Mouse (Mus musculus) CD8-positive naive resting alpha-beta T cell, adult 2 months (primary cell): ENCODE data around the gene Bnc2.

Experiments used
- DNase-seq, 2 experiments: peaks; one replicate each; pipeline ENCODE4 v3.0.0; 2022; ENCODE audit warnings: low read depth in 2 of 2, low spot score in 2 of 2

Gene Bnc2

DNA sequence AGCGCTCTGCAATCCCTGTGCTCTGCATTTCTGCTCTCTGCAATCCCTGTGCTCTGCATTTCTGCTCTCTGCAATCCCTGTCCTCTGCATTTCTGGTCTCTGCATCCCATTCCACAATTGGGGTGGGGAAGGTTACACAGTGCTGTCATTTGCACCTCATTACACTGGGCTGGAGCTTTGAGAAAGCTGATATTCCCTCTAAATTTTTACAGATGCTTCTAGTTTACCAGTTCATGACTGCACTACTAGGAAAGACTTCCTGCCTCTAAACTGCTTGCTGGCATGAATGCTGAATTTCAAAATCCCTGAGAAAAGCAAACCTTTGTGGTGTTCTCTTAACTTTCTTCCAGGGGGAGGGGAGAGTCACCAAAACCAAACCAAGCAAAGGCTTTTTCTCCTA is 41.1 kb downstream of the Bnc2 start:
- no peak for DNase-seq

DNA sequence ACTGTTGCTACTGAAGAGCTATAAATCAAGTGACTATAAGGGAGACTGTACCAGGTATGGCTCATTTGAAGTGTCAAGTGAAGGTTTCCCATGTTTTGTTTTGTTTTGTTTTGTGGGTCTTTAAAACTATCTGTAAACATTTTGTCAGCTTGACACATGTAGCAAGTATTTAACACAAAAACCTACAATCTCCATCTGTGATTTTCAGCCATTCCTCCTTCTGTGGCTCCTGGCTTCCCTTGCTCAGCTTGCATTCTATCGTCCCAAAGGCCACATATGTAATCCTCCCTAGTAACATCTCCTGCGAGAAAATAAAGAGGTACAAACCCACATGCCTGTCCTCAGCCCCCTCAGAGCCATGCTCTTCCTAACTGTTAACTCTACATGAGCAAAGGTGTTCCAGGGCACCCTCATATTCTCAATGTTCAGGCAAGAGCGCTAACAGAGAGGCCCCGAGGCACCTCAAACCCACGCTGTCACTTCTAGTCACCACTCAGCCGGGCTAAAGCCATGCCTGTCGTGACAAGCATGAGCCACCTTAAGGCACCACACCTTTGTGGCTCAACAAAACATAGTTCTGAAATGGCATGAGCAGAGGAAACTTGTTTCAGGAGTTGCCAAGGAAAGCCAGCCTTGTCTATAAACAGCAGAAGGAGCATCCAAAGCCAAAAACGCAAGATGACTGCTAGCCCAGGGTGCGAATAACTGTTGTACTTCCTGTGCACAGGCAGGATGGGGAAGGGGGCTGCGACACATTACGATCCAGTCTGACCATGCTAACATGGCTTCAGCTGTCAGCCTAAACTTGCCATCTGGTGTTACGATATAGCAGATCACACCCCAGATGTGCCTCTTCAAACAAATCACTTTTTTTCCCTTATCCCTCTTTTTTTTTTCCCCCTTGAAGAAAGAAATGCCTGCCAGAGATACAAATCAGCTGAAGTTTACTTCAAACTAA is 42.0 kb downstream of the Bnc2 start:
- no peak for DNase-seq

DNA sequence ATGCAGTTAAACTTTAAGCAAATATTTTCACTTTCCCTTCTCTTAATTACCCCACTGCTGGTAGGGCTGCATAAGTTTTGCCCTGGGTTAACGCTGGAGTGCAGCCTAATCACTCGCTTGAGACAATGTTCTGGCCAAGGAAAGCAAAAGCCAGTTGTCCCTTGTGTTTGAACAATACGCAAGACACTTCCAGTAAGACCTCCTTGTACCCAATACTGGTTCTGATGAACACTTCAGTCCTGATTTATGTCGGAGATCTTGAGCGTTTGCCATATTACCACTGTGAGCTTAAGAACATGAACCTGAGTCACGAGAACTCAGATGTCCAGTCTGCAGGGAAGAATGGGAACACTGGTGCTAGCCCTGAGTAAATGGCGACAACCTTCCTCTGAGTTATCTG is 47.5 kb downstream of the Bnc2 start:
- no peak for DNase-seq

DNA sequence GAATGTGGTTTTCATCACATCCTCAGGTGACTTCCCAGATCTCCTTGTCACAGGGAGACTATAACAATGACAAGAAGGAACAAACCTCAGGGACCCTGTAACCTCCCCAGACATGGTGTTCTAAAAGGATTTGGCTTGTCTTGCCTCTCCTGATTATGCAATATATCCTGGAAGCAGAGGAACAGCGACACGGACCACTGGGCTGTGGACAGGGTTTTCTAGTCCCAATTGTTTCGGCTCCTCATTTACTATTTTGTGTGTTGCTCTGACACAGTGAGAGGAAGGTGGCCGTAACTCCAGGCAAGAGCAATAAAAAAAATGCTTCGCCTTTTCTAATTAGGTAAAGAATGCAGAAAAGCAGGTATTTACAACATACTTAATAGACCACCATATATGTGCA is 51.8 kb downstream of the Bnc2 start:
- no peak for DNase-seq

DNA sequence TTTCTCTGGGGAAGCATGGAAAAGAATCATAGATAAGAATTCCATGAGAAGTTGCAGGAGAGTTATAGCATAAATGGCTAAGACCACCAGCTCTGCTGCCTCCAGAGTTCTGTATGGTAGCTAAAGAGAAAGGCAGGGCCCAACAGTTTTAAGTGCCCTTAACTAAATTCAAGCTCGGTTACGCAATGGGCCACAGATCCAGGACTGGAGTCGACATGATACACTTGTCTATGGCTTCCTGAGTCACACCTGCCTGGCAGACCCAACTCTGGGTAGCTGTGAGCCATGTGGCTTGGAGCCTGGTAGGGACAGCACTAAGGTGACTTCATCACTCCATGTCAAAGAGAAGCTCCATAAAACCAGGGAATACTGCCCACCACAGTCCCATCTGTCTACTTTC is 53.3 kb downstream of the Bnc2 start:
- DNase-seq = no peak

DNA sequence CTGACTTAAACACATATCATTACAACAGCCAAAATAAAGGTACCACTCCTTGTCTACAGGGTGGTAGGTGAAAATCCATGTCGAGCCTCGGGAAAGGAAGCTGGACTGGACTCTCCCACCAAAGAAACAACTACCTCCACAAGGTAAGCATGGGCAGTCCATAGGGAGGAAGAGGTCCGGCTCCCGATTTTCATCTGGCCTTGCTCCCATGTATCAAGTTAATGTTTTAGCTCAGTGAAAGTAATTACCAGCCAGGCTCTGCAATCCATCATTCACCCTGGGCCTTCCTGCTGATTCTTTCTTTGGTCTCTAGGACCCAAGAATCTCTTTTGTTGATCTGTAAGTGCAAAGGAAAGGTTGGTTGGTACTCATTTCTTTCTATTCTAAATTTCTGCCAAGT is 65.2 kb downstream of the Bnc2 start:
- no peak for DNase-seq

DNA sequence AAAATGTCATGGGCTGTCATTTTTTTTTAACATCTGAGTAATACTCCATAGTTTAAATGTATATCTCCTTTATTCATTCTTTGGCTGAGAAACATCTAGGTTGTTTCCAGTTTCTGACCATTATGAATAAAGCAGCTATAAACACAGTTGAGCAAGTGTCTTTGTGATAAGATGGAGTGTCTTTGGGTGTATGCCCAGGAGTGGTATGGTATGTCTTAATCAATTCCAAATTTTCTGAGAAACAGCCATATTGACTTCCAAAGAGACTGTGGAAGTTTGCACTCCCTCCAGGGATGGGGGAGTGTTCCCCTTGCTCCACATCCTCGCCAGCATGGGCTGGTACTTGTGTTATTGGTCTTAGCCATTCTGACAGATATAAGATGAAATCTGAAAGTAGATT is 70.6 kb downstream of the Bnc2 start:
- DNase-seq = no peak

DNA sequence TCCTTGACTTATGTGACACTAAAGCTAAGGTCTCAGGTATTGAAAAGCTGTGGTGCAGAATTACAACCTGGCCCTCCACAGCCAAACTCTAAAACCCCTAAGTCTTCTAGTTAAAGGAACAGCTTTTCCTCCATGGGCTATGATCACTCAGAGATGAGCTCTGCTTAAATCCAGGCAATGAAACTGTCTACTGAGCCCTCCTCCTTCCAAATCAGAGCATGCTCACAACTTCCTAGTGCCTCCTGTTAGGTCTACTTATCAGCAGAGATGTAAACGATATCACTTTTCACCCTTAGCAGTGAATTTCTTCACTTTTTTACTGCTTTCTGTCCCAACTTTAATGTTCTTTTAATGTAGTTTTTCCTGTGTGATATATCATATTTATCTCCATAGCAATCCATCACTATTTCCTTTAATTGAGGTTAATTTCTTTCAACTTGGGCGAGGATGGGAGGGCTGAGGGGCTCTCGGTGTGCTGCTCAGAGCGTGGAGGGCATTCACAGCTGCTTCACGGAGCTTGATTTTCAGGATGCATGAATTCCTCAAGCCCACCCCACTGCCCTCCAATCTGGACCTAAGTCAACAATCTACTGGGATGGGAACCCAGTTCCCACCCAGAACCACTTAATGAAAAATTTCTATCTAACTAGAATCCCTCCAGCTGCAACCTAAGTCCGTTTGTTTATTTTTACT is 94.7 kb downstream of the Bnc2 start:
- DNase-seq = no peak

DNA sequence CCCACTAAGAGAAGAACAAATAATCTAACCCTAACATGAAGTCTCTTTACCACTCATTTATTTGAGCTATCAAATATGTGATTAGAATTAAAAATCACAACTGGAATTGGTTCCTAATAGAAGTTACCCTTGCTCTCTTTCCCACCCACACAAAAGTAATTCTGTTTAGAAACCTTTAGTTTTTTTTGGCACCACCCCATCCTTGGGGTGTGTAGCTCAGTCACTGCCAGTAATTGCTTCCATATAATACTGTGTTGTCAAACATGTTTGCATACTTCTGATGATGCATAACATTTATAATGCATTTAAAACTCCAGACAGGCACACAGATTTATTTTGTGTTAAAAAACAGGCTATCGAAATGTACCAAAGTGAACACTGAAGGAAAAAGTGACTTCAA is 96.8 kb downstream of the Bnc2 start:
- no peak for DNase-seq

DNA sequence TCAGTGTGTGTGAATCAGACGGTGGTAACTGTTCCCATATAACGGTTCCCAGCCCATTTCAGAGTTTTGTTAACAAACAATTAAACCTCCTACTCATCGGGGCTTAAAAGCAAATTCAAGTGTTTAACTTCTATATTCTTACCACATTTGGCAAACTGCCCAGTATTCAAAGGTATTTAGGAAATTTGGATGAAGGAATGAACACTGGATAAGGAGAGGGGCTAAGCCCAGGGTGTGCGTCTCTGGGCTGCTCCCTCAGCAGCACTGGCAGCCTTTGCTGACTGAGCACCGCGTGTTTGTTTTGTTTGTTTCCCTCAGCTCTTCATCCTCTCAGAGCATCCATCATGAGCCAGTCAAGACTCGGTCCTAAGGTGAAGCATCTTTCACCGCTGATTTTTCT is 109.0 kb downstream of the Bnc2 start:
- DNase-seq = no peak

DNA sequence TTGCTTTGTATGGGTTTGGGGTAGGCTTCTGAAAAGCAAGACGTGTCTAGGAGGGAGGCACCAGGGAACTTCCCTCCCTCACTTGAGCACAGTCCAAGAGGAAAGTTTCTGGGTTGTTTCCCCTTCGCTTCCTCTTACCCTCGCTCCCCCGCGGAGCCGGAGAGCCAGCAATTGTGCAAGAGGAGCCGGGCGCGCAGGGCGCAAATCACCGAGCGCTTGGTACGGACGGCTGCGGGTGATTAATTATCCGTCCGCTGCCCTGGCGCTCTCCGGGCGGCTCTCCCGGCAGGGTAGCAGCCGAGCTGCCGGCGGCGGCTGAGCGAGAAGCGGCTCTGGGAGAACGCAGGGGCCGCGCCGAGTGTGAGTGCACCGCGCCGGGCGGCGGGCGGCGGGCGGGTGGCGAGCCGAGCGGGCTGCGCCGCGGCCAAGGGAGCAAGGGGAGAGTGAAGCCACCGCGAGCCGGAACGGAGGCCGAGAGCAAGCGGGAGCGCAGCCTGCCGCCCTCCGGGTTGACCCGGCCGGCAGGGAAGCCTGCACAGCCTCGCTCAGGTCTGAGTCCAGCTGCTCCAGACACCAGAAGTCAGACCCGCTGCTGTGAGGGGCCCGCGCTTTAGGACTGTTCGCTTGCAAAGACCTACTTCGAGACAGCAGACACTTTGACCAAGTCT is 129.7 kb downstream of the Bnc2 start:
- DNase-seq = no peak

DNA sequence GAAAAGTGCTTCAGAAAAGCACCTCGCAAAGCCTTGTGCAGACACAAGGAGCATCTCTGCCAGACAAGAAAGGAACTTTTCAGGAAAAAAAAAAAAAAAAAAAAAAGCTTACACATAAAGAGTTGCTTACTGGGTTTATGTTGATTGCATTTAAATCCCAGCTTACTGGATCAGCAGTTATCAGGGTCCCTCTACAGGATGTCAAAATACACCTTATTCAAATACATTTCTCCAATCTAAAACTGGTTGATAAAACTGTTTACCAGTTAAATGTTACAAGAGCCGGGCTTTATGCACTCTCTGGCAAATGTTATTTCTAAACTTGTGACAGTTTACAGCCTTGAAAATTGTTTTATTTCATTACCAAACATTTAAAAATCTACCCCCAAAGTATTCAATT is 130.4 kb downstream of the Bnc2 start:
- no peak for DNase-seq

DNA sequence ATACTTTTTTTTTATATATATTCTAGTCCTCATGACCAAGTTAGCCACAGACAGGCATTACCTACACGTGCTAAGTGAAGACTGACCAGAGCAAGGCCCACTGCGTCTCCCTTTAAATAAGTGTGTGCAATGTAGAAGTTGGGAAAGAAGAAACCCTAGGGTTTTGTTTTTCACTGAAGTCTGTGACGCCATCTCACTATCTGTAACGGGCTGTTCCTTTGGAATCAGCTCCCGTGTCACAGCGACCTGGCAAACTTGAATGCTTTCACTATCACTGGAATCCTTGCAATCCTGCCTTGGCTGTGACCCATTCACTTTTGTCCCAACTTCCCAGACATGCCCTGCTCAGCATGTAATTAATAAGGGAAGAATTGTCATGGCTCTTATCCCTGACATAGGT is 134.5 kb downstream of the Bnc2 start:
- DNase-seq = no peak

DNA sequence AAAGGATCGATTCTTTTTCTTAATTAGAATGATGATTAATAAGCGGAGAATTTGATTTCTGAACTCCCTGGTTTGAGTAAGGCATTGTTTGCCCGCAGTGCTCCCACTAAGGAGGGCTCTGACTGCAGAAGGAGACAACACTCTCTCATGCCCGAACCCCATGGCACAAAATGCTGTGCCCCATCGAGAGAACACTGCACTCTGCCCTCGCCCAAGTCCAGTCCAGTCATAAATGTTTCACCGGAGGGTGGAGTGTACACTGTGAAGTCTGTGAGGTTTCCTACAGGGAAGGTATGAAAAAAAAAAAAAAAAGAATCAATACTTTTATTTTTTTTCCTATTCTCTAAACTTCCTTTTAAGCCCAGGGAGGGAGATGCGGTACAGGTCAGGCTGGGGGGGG is 135.7 kb downstream of the Bnc2 start:
- no peak for DNase-seq

DNA sequence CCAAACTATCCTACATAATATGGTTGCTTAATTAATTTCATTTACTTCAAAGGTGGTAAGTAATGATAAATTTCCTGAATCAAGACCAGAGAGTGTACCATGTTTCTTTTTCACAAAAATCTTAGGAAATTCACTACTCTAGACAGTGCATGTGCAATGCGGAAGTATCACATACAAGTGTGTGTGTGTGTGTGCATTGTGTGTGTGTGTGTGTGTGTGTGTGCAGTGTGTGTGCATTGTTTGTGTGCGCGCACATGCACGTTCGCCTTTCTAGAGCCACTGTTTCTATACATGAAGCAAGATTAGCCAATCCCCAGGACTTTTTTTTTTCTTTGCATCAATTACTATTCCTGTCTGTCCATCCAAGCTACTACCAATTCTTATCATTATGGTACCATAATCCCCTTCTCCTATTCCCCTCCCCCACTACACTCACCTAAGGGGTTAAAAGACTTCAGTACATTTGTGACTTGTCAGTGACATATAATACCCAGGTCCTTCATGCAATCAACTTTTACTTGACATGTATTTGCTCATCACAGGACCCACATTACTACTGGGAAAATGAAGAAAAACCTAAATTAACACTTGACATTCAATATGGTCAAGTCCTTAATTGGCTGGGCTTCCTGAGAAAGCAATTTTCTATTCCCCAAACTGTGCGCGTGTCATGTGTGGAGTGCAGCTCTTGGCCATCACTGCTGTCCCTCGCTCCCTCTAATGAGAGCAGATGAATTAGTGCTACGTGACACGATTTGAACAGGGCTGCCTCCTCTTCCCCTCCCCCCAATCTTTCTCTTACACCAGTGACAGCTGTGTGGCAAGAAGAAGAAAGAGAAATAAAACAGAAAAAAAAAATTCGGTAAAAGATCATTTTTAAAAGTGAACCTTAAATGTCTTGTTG is 145.9 kb downstream of the Bnc2 start:
- DNase-seq = no peak

DNA sequence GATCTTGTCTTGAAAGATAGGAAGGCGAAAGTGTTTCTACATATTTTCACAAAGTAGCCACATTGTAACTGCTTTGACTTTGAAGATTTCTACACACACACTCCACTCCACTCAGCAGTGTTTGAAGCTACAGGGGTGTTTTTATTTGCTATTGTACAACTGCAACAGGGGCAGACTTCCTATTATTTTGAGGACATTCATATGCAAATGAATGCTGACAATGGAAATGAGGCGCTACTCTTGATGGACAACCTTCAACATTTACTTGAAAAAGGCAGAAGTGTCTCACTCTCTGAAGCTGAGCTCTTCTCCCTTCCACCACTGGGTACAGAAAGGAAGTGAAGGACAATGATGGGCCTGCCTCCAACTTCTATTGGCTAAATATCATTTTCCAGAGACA is 146.7 kb downstream of the Bnc2 start:
- no peak for DNase-seq

DNA sequence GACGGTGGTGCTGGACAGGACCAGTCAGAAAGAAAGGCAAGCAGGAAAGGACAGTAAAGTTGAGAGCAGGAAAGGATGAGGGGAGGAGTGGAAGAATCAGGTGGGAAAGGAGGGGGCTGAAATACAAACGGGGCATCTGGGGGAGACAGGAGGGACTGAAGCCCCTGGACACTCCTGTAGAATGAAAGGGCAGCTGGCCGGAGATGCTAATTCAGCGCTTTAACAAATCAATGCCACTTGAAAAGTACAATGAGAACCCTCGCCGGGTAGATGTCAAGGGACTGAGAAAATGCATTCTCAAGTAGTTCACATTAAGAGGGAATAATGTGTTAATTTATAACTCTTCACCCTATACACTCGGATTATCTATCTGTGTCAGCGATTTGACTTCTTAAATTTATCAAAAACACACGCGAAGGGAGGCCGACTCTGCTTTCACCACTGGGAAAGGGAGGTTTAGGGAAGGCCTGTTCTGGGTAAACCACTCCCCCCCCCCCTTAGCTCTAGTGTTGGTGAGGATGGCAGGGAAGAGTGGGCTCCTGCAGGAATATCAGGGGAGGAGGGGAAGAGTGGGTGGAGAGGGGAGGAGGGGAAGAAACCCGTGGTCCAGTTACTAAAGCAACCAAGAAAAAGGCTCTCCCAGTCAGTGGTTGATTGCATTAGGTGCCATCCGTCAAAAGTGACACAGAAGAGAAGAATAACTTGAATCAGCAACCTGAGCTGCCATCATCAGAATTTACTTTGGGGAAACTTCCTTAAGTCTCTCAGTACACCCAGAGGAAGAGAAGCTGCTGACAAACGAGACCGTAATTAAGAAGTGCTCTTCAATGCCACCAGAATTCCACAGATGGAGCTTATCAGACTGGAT is 147.8 kb downstream of the Bnc2 start:
- no peak for DNase-seq

DNA sequence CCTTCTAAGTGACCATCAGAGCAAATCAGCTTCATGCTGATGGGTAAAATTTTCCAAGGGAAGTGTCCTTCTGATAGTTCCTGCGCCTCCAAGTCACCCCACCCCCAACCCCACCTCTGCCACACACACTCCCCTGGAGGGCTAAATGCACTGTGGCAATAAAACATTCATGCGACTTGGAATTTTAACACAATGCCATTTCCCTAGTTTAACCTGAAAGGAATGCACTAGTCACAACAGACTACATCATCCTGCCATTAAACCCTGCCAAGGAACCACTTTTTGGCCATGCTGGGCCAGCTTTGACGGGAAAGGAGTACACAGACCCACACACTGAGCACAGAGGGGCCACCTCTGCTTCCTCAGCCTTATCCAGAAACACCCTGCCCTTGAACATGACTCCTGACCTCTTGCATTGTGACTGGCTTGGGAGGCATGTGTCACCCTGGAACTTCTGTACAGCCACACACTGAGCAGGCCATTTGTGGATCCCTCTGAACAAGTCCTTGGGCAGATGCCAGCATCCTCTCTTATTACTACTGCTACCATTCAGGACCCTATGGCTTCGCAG is 151.3 kb downstream of the Bnc2 start:
- DNase-seq = no peak

DNA sequence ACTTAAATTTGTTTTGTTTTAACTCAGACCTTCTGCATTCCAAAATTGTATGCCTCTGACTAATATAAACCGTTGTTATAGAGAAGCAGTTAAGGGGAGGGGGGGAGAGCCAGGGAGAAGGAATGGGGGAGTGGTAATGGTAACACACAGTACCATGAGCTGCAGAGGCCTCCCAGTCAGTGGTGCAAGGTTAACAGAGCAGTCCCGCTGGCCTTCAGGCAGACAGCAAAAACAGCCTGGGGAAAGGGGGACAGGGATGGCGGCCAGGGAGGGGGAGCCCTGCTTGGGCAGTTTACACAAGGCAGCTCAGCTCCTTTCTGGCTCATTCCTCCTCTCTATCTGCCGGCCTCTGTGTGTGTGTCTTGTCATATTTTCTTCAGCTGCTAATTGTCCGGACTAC is 151.9 kb downstream of the Bnc2 start:
- DNase-seq = no peak

DNA sequence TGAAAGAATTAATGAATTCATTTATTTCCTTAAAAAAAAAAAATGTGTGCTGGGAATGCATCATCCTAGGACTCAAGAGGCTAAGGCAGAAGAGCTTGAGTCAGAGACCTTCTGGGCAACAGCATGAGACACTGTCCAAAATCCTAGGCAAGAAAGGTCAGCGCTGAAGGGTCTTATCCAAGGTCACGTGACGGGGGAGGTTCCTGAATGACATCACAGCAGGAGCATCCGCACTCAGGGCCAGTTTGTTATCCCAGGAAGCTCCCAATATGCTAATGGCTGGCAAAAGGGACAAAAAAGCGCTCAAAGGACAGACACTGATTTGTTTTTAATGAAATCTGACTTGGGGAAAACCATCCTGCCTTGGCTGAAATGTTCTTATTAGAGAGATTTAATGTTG is 153.5 kb downstream of the Bnc2 start:
- no peak for DNase-seq
